Comparison of ENCODE assay signal across 22 mouse cellular contexts in the genomic region with DNA sequence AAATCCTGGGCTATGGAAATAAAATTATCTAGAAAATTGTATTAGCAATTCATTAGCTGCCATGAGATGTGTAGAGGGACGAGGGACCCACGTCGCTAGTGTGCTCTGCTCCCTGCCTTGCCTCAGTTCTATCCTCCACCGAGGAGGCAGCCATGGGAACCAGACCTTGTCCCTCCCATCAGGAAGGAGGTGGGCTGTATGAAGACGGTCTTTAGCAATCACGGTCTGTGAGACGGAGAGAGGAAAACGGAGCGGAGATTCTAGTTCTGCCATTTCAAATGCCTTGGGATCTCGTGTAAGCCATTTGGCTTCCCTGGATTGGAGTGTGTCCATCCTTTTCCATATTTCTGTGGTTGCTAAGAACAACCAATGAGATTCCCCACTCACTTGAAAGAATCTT.
DNase-seq lines count a peak whose midpoint lies in the region; ATAC-seq and TF ChIP-seq lines count a peak whose summit lies in the region.
"Had no signal": no experiment of that assay in that cellular context is flagged by ENCODE, and none has a peak within 500 bp of the region (broad histone marks: within the 10 kb centered on the region; RNA-seq: fewer than 3 reads in every experiment).

No protein-coding gene starts in this region.

- no peak overlapping the region for H3K4me3 ChIP-seq in hindbrain, embryonic 10.5 days
- H3K4me3 ChIP-seq in hindbrain, embryonic 16.5 days (ENCODE audit: low read length), result no peak overlapping the region
- no peak overlapping the region for H3K4me3 ChIP-seq in layer of hippocampus, adult 2 months
- no peak overlapping the region for H3K4me3 ChIP-seq in midbrain, embryonic 14.5 days (replicated peaks; ENCODE audit: low read depth, low read length)
- H3K4me3 ChIP-seq in midbrain, embryonic 15.5 days, result no peak overlapping the region
- no peak overlapping the region for H3K4me3 ChIP-seq in hindbrain, postnatal 0 days (ENCODE audit: low read length)
- H3K4me3 ChIP-seq: forebrain, embryonic 10.5 days; intestine, embryonic 15.5 days had no signal

- ATAC-seq in hindbrain, embryonic 16.5 days, result no peak
- no peak for ATAC-seq in midbrain, embryonic 14.5 days (ENCODE audit: low FRiP score, low TSS enrichment)
- ATAC-seq in midbrain, embryonic 15.5 days (replicated peaks), result no peak
- ATAC-seq in hindbrain, postnatal 0 days, result 0 out of 2 replicates have a peak, but pooled peaks have one; percentile 18
- ATAC-seq: CD4-positive, CD25-positive, alpha-beta regulatory T cell, adult 4 months; forebrain, embryonic 14.5 days; intestine, embryonic 15.5 days had no signal

- no peak overlapping the region for H3K9ac ChIP-seq in hindbrain, embryonic 16.5 days (ENCODE audit: low read depth, low read length)
- H3K9ac ChIP-seq in midbrain, embryonic 14.5 days (replicated peaks; ENCODE audit: low read length), result no peak overlapping the region
- no peak overlapping the region for H3K9ac ChIP-seq in midbrain, embryonic 15.5 days
- H3K9ac ChIP-seq in hindbrain, postnatal 0 days (replicated peaks; ENCODE audit: low read length), result no peak overlapping the region
- H3K9ac ChIP-seq: intestine, embryonic 15.5 days had no signal

- no peak for DNase-seq in hindbrain, embryonic 10.5 days (ENCODE audit: low spot score)
- no peak for DNase-seq in layer of hippocampus, adult 2 months (ENCODE audit: low spot score in 2 of 2)
- no peak for DNase-seq in layer of hippocampus, adult 9-11 months
- DNase-seq in midbrain, embryonic 14.5 days, result no peak
- peak; percentile 23 for DNase-seq in hindbrain, postnatal 0 days (ENCODE audit: low spot score)
- no peak for DNase-seq in right cerebral cortex, adult 2 months (ENCODE audit: low spot score in 2 of 2)
- DNase-seq: adrenal gland, adult 2 months; adrenal gland, postnatal 14 days; cerebellum, adult 11-12 months; cerebellum, adult 8-10 months; cerebellum, postnatal 10 days; cerebellum, postnatal 36 days; gastrocnemius, postnatal 10 days; gastrocnemius, postnatal 36 days; heart, adult 11 months had no signal

- no peak overlapping the region for H3K4me2 ChIP-seq in hindbrain, embryonic 16.5 days (ENCODE audit: low read length)
- no peak overlapping the region for H3K4me2 ChIP-seq in midbrain, embryonic 14.5 days (ENCODE audit: low read length)
- H3K4me2 ChIP-seq in midbrain, embryonic 15.5 days, result no peak overlapping the region
- no peak overlapping the region for H3K4me2 ChIP-seq in hindbrain, postnatal 0 days (ENCODE audit: low read depth, low read length)
- H3K4me2 ChIP-seq: heart, embryonic 11.5 days; intestine, embryonic 15.5 days had no signal

- H3K9me3 ChIP-seq in hindbrain, embryonic 10.5 days, result no peaks in the 10 kb centered on the region
- H3K9me3 ChIP-seq in hindbrain, embryonic 16.5 days (ENCODE audit: control insufficient read depth, low read length), result no peaks in the 10 kb centered on the region
- no peaks in the 10 kb centered on the region for H3K9me3 ChIP-seq in midbrain, embryonic 14.5 days (ENCODE audit: control insufficient read depth, low read length)
- H3K9me3 ChIP-seq in midbrain, embryonic 15.5 days, result no peaks in the 10 kb centered on the region
- no peaks in the 10 kb centered on the region for H3K9me3 ChIP-seq in hindbrain, postnatal 0 days (ENCODE audit: low read length)
- H3K9me3 ChIP-seq: forebrain, embryonic 10.5 days; intestine, embryonic 15.5 days had no signal

- H3K27ac ChIP-seq in hindbrain, embryonic 10.5 days, result peak overlapping the region; percentile 51; the same call in 1 of the 2 replicates
- H3K27ac ChIP-seq in hindbrain, embryonic 16.5 days (ENCODE audit: low read depth, low read length), result no peak overlapping the region
- H3K27ac ChIP-seq in layer of hippocampus, adult 2 months, result peak overlapping the region; percentile 88
- H3K27ac ChIP-seq in midbrain, embryonic 14.5 days (replicated peaks; ENCODE audit: low read depth, low read length), result 0 out of 2 replicates have a peak overlapping the region, but pooled peaks have one; percentile 49
- H3K27ac ChIP-seq in midbrain, embryonic 15.5 days, result no peak overlapping the region
- no peak overlapping the region for H3K27ac ChIP-seq in hindbrain, postnatal 0 days
- H3K27ac ChIP-seq: intestine, embryonic 15.5 days had no signal

- peaks cover 53% of the 10 kb centered on the region for H3K4me1 ChIP-seq in hindbrain, embryonic 10.5 days (replicated peaks)
- H3K4me1 ChIP-seq in hindbrain, embryonic 16.5 days (ENCODE audit: control insufficient read depth, insufficient read depth, low read depth, low read length), result peaks cover 16% of the 10 kb centered on the region
- H3K4me1 ChIP-seq in midbrain, embryonic 14.5 days (ENCODE audit: control insufficient read depth, insufficient read depth, low read length), result peaks cover 26% of the 10 kb centered on the region
- H3K4me1 ChIP-seq in midbrain, embryonic 15.5 days, result peaks cover 28% of the 10 kb centered on the region
- peaks cover 11% of the 10 kb centered on the region for H3K4me1 ChIP-seq in hindbrain, postnatal 0 days (ENCODE audit: insufficient read depth, low read length)

- 81% methylated on average over 10 of the region's 10 CpGs for WGBS in hindbrain, embryonic 10.5 days
- WGBS in hindbrain, embryonic 16.5 days, result 51% methylated on average over 10 of the region's 10 CpGs
- 43% methylated on average over 10 of the region's 10 CpGs for WGBS in midbrain, embryonic 14.5 days
- WGBS in midbrain, embryonic 15.5 days, result 57% methylated on average over 10 of the region's 10 CpGs
- WGBS in hindbrain, postnatal 0 days, result 44% methylated on average over 10 of the region's 10 CpGs

- H3K36me3 ChIP-seq in hindbrain, embryonic 10.5 days, result peaks cover 9% of the 10 kb centered on the region; the same call in 1 of the 2 replicates
- H3K36me3 ChIP-seq in hindbrain, embryonic 16.5 days (ENCODE audit: control insufficient read depth, insufficient read depth, low read length), result no peaks in the 10 kb centered on the region
- no peaks in the 10 kb centered on the region for H3K36me3 ChIP-seq in midbrain, embryonic 14.5 days (ENCODE audit: control insufficient read depth, insufficient read depth, low read length)
- H3K36me3 ChIP-seq in midbrain, embryonic 15.5 days (replicated peaks), result no peaks in the 10 kb centered on the region
- no peaks in the 10 kb centered on the region for H3K36me3 ChIP-seq in hindbrain, postnatal 0 days (ENCODE audit: insufficient read depth, low read length)
- H3K36me3 ChIP-seq: intestine, embryonic 15.5 days had no signal

- H3K27me3 ChIP-seq in hindbrain, embryonic 10.5 days (ENCODE audit: insufficient read depth, poor library complexity, severe bottlenecking), result peaks cover 14% of the 10 kb centered on the region; the same call in 1 of the 2 replicates
- H3K27me3 ChIP-seq in hindbrain, embryonic 16.5 days (replicated peaks; ENCODE audit: control insufficient read depth, insufficient read depth, low read length), result 0 out of 2 replicates have a peak, but pooled peaks cover 4% of the 10 kb centered on the region
- H3K27me3 ChIP-seq in midbrain, embryonic 14.5 days (ENCODE audit: control insufficient read depth, insufficient read depth, low read length), result no peaks in the 10 kb centered on the region
- no peaks in the 10 kb centered on the region for H3K27me3 ChIP-seq in midbrain, embryonic 15.5 days (replicated peaks)
- H3K27me3 ChIP-seq in hindbrain, postnatal 0 days (ENCODE audit: insufficient read depth, low read length), result peaks cover 12% of the 10 kb centered on the region; the same call in 1 of the 2 replicates
- H3K27me3 ChIP-seq: intestine, embryonic 15.5 days had no signal

- TF ChIP-seq CTCF in layer of hippocampus, adult 2 months (conservative IDR thresholded peaks at IDR 0.05), result no peak
- no peak for TF ChIP-seq CTCF in hindbrain, postnatal 0 days (IDR thresholded peaks at IDR 0.05; ENCODE audit: low read depth)

Comparison
In these comparisons a context has a peak if more than half of its experiments do, and no peak if none do; other contexts are left out.
1. H3K27ac ChIP-seq: peak in hindbrain, embryonic 10.5 days (single experiment), layer of hippocampus, adult 2 months (single experiment) and midbrain, embryonic 14.5 days (single experiment); none in hindbrain, embryonic 16.5 days (single experiment), midbrain, embryonic 15.5 days (single experiment) and hindbrain, postnatal 0 days (single experiment).